Mouse (Mus musculus): ENCODE measurements around the gene Pidd1. TPM values are rescaled to one million over a fixed set of nuclear protein-coding genes. Genes with fewer than 3 reads are reported as not detected.

Pidd1 gene
- polyA plus RNA-seq, 1 experiment from 2014 or later: 7.6 TPM

DNA sequence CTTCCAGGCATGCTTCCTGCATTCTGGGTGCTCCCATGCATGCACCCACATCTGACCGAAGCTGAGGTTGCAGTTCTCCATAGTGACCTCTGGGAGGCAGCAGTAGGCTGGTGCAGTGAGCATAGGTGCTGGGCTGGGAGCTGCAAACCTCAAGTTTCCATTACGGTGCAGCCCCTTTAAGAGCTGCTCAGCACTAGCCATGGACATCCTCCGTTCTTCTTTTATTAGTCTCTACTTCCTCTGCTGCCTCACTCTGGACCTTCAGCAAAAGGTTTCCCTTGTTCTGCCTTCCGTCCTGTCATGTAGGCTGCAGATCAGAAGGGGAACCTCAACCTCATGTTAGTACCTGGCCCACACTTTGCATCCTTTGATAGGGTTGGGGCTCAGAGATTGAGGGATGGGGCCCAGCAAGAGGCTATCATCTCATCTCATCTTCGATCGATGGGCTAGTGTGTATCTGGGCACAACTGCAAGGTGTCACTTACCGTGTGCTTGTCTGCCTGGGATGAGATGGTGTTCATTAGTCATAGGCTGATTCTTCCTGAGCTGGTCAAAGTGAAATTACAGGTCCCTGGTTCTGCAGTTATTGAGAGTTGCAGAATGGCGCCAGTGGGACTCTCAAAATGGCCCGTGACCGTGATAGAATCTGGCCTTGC is 37.1 kb upstream of the Pidd1 start:
- 11% methylated on average over 10 of the region's 10 CpGs for WGBS
- peak; percentile 39 for ATAC-seq
- H3K4me1 ChIP-seq (replicated peaks): peaks cover 44% of the 10 kb centered on the region
- peak overlapping the region; percentile 48; the same call in 1 of the 2 replicates for H3K9ac ChIP-seq
- peak overlapping the region; percentile 99 for H3K4me2 ChIP-seq (replicated peaks)
- H3K36me3 ChIP-seq: no peaks in the 10 kb centered on the region
- no peak overlapping the region for H3K27ac ChIP-seq
- H3K4me3 ChIP-seq (replicated peaks): peak overlapping the region; percentile 57
- peaks cover 11% of the 10 kb centered on the region for H3K27me3 ChIP-seq (replicated peaks)
- H3K9me3 ChIP-seq: no peaks in the 10 kb centered on the region

DNA sequence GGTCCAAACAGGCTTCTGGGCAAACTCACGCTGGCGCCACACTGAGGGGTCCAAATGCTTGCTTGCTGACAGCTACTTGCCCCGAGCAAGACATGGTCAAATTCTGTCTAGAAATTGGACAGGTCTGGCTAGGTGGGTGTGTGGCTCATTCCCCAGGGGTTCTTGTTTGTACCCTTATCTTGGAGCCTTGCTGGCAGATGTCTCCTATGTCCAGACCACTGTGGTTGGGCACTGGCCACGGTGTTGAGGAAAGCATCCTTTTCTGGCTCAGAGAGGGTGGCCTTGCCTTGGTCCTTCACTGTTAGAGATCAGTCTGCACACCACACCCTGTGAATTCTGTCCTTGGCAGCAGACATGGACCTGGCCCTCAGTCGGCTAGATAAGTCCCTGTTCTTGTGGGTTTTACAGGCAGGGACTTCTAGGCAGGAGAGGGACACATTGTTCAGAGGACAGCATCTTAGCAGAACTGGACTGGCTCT is 34.5 kb upstream of the Pidd1 start:
- peaks cover 11% of the 10 kb centered on the region for H3K27me3 ChIP-seq (replicated peaks)
- H3K9ac ChIP-seq: 0 out of 2 replicates have a peak overlapping the region, but pooled peaks have one; percentile 1
- peaks cover 61% of the 10 kb centered on the region for H3K4me1 ChIP-seq (replicated peaks)
- H3K4me2 ChIP-seq (replicated peaks): peak overlapping the region; percentile 83; the same call in 1 of the 2 replicates
- WGBS: 47% methylated on average over 5 of the region's 5 CpGs
- H3K9me3 ChIP-seq: no peaks in the 10 kb centered on the region
- peak overlapping the region; percentile 97 for H3K27ac ChIP-seq
- no peak for ATAC-seq
- H3K4me3 ChIP-seq (replicated peaks): no peak overlapping the region
- no peaks in the 10 kb centered on the region for H3K36me3 ChIP-seq

GRCm38 (mm10) chr7:141477578-141478269 is 33.9 kb upstream of the Pidd1 start:
- H3K27ac ChIP-seq: peak overlapping the region; percentile 97
- no peak for ATAC-seq
- peaks cover 60% of the 10 kb centered on the region for H3K4me1 ChIP-seq (replicated peaks)
- H3K4me2 ChIP-seq (replicated peaks): peak overlapping the region; percentile 83
- peaks cover under 1% of the 10 kb centered on the region; the same call in 1 of the 2 replicates for H3K36me3 ChIP-seq
- no peaks in the 10 kb centered on the region for H3K9me3 ChIP-seq
- peak overlapping the region; percentile 79; the same call in 1 of the 2 replicates for H3K9ac ChIP-seq
- no peak overlapping the region for H3K4me3 ChIP-seq (replicated peaks)
- H3K27me3 ChIP-seq (replicated peaks): peaks cover 10% of the 10 kb centered on the region
- 27% methylated on average over 4 of the region's 4 CpGs for WGBS

GRCm38 (mm10) chr7:141476981-141477370 is 33.2 kb upstream of the Pidd1 start:
- Histone ChIP-seq H3K9ac (peak overlapping the region; percentile 79), H3K27ac (peak overlapping the region; percentile 97), H3K27me3 (replicated peaks) (peaks cover 3% of the 10 kb centered on the region), H3K4me2 (replicated peaks) (peak overlapping the region; percentile 83), H3K4me3 (replicated peaks) (peak overlapping the region; percentile 69), H3K9me3 (no peaks in the 10 kb centered on the region), H3K36me3 (peaks cover 3% of the 10 kb centered on the region; the same call in 1 of the 2 replicates), H3K4me1 (replicated peaks) (peaks cover 53% of the 10 kb centered on the region)
- ATAC-seq: no peak
- 11% methylated on average over 7 of the region's 7 CpGs for WGBS

DNA sequence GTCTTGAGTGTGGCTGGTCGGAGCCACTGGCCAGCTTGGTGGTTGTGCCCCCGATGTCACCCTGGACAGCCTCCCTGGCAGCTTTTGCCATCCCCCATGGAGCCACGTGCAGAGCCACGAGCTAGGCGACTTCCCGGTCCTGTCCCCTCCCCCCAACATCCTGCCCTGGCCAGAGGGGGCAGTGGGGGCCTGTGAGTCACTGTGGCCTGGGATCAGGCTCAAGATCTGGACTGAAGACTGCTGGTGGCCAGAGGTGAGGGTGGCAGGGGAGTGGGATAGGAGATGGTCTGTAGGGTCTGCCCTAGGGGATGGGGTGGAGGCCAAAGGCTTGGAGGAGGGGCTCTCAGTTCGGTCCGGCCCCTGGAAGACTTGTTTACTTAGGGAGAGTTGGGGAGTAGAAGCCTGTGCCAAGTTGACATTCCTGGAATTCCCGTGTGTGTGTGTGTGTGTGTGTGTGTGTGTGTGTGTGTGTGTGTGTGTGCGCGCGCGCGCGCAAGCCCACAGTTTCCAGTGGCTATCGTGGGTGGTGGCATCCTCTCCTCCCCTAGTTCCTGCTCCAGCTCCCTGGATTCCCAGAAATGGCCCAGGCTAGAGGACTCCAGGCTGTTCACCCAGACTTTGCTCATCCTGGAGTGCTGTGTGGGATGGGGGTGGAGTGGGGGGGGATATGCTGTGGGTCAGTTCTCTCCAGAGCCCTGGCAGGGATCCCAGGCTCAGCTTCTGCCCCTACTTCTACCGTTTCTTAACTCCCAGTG is 32.6 kb upstream of the Pidd1 start:
- Histone ChIP-seq H3K4me2 (replicated peaks) (peak overlapping the region; percentile 83), H3K36me3 (peaks cover 5% of the 10 kb centered on the region; the same call in 1 of the 2 replicates), H3K9me3 (no peaks in the 10 kb centered on the region), H3K27ac (peak overlapping the region; percentile 97), H3K4me3 (replicated peaks) (peak overlapping the region; percentile 69), H3K9ac (peak overlapping the region; percentile 79), H3K4me1 (replicated peaks) (peaks cover 47% of the 10 kb centered on the region), H3K27me3 (replicated peaks) (no peaks in the 10 kb centered on the region)
- ATAC-seq: peak; percentile 73
- WGBS: under 1% methylated on average over 17 of the region's 17 CpGs

GRCm38 (mm10) chr7:141475805-141476158 is 32.0 kb upstream of the Pidd1 start:
- H3K9me3 ChIP-seq: no peaks in the 10 kb centered on the region
- H3K4me1 ChIP-seq (replicated peaks): peaks cover 42% of the 10 kb centered on the region
- peaks cover 11% of the 10 kb centered on the region; the same call in 1 of the 2 replicates for H3K36me3 ChIP-seq
- peak overlapping the region; percentile 97 for H3K27ac ChIP-seq
- peak; percentile 3 for ATAC-seq
- WGBS: under 1% methylated on average over 12 of the region's 12 CpGs
- peak overlapping the region; percentile 69 for H3K4me3 ChIP-seq (replicated peaks)
- H3K9ac ChIP-seq: peak overlapping the region; percentile 79
- peak overlapping the region; percentile 83 for H3K4me2 ChIP-seq (replicated peaks)
- no peaks in the 10 kb centered on the region for H3K27me3 ChIP-seq (replicated peaks)

GRCm38 (mm10) chr7:141475011-141475804 is 31.4 kb upstream of the Pidd1 start, which contains the start of the genes Polr2l and Tspan4:
Polr2l (minus strand) TSS chr7:141475132.
Tspan4 (plus strand) TSS chr7:141475240.
- Histone ChIP-seq H3K4me3 (replicated peaks) (peak within 1 kb of the TSS; percentile 69), H3K4me2 (replicated peaks) (peak within 1 kb of the TSS; percentile 83), H3K4me1 (replicated peaks) (peaks cover 42% of the 10 kb centered on the region), H3K27ac (peak within 1 kb of the TSS; percentile 97), H3K36me3 (peaks cover 17% of the 10 kb centered on the region), H3K9me3 (no peaks in the 10 kb centered on the region), H3K9ac (peak within 1 kb of the TSS; percentile 79), H3K27me3 (replicated peaks) (no peaks in the 10 kb centered on the region)
- ATAC-seq: peak; percentile 82
- under 1% methylated on average over 87 of the region's 87 CpGs for WGBS

GRCm38 (mm10) chr7:141474160-141474559 is 30.3 kb upstream of the Pidd1 start:
- Histone ChIP-seq H3K4me1 (replicated peaks) (peaks cover 50% of the 10 kb centered on the region), H3K36me3 (peaks cover 22% of the 10 kb centered on the region), H3K4me3 (replicated peaks) (peak overlapping the region; percentile 69), H3K27ac (no peak overlapping the region), H3K4me2 (replicated peaks) (peak overlapping the region; percentile 83), H3K27me3 (replicated peaks) (no peaks in the 10 kb centered on the region), H3K9me3 (no peaks in the 10 kb centered on the region), H3K9ac (peak overlapping the region; percentile 79)
- WGBS: 8% methylated on average over 5 of the region's 5 CpGs
- ATAC-seq: no peak

DNA sequence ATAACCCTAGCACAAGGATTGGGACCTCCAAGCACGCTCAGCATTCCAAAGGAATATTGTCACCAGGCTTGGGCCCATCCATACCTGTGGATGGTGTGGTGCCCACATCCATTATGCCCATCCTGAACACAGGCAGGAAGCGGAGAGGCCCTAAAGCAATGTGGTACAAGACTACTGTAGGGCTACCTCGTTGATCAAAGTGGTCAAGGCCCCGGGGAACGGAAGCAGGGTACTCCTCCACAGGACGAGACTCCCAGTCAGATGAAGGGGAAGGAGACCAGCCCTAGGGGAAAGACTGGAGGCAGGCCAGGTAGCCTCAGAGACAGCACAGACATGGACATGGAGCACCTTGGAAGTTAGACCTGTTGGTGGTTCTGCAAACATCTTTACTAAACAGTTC is 28.9 kb upstream of the Pidd1 start:
- H3K9ac ChIP-seq: no peak overlapping the region
- WGBS: 80% methylated on average over 6 of the region's 6 CpGs
- H3K9me3 ChIP-seq: no peaks in the 10 kb centered on the region
- peaks cover 22% of the 10 kb centered on the region for H3K36me3 ChIP-seq
- H3K27ac ChIP-seq: no peak overlapping the region
- no peak overlapping the region for H3K4me3 ChIP-seq (replicated peaks)
- peaks cover 56% of the 10 kb centered on the region for H3K4me1 ChIP-seq (replicated peaks)
- no peak overlapping the region for H3K4me2 ChIP-seq (replicated peaks)
- ATAC-seq: no peak
- no peaks in the 10 kb centered on the region for H3K27me3 ChIP-seq (replicated peaks)

GRCm38 (mm10) chr7:141472226-141472625 is 28.4 kb upstream of the Pidd1 start:
- no peak for ATAC-seq
- Histone ChIP-seq H3K4me2 (replicated peaks) (no peak overlapping the region), H3K27me3 (replicated peaks) (no peaks in the 10 kb centered on the region), H3K4me3 (replicated peaks) (no peak overlapping the region), H3K27ac (no peak overlapping the region), H3K36me3 (peaks cover 22% of the 10 kb centered on the region), H3K9me3 (no peaks in the 10 kb centered on the region), H3K9ac (no peak overlapping the region), H3K4me1 (replicated peaks) (peaks cover 51% of the 10 kb centered on the region)
- WGBS: 75% methylated on average over 6 of the region's 6 CpGs

DNA sequence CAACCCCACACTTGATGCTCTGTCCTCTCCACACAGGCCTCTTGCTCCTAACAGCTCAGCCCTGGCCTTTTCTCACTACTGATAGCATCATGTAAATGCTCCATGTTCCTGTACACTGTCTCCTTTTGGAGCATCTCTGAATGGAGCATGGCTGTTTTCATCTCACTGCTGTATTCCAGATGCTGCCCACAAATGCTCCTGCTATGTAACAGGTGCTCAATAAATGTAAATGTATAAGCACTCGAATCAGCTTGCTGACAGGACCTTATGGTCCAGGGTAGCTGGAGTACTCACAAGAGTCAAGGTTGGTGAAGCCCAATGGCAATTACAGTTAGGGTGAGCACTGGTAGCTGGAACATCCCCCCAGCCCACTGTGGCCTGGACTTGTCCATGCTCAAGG is 27.4 kb upstream of the Pidd1 start:
- Histone ChIP-seq H3K36me3 (peaks cover 22% of the 10 kb centered on the region), H3K9ac (no peak overlapping the region), H3K4me2 (replicated peaks) (no peak overlapping the region), H3K4me1 (replicated peaks) (peaks cover 49% of the 10 kb centered on the region), H3K4me3 (replicated peaks) (no peak overlapping the region), H3K27ac (no peak overlapping the region), H3K9me3 (no peaks in the 10 kb centered on the region), H3K27me3 (replicated peaks) (0 out of 2 replicates have a peak, but pooled peaks cover 4% of the 10 kb centered on the region)
- WGBS: 83% methylated on average over 1 of the region's 1 CpGs
- no peak for ATAC-seq

All from intestine, embryonic 15.5 days (tissue).